Mouse (Mus musculus): ENCODE data around the gene Shank2.

Gene Shank2

DNA sequence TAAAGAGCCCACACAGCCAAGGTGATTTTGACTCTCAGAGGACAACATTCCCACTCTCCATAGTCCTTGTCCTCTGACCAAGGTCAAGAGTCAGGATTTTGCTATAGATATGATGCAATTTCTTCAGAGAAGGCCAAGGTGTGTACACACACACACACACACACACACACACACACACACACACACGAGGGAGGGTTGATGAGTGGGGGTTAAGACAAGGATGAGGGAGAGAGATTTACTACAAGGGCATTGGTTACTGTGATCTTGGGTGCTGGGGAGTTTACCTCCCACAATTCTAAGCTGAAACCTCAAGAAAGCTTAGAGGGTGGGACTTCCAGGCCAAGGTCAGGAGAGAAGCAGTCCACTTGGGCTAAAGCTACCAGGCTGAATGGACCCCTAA, 104.2 kb downstream of the Shank2 start:
- in situ Hi-C loops (cut with MboI, MseI) = no loop called here

DNA sequence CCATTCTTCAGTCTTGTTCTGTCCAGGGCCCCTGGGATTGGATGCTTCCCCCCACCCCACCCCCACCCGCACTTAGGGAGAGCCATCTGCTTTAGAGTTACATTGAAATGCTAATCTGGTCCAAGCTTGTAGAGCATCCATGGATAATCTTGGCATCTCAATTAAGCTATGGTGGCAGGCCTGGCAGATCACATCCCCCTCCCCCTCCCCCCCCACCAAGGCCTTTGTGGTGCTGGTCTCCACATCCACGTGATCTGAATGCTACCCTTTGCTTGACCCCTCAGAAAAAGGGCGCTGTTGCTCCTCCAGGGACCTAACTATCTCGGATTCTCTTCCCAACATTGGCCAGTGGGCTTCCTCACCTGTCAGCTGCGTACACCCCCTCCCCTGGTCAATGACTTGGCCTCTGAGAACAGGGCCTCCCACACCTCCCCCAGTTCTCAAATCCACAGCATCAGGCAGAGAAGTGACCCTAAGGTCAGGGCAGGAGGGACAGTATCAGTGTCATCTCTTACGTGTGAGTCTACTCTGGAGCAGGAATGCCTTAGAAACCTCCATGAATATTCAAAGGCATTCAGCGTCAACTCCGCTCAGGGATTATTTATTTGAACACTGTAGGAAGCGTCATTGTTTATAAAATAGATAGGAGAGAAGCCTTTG, 104.8 kb downstream of the Shank2 start:
- in situ Hi-C loops (cut with MboI, MseI) = no loop called here

DNA sequence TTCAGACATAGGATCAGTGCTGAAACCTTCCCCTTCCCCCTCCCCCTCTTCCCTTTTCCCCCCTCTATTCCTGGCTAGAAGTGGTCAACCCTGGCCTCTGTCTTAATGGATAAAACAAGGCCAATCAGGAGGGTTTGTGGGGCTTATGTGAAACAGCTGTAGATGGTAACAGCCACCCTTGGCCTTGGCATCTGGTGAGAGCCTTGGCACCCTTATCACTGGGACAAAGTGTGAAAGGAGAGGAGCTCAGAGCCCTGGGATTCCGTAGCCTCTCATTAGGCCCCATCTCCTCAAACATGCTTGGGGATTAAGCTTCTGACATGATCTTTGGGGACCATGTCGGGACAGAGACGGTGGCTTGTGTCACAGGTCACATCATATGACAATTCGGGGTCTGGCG, 106.4 kb downstream of the Shank2 start:
- in situ Hi-C loops (cut with MboI, MseI) = no loop called here

DNA sequence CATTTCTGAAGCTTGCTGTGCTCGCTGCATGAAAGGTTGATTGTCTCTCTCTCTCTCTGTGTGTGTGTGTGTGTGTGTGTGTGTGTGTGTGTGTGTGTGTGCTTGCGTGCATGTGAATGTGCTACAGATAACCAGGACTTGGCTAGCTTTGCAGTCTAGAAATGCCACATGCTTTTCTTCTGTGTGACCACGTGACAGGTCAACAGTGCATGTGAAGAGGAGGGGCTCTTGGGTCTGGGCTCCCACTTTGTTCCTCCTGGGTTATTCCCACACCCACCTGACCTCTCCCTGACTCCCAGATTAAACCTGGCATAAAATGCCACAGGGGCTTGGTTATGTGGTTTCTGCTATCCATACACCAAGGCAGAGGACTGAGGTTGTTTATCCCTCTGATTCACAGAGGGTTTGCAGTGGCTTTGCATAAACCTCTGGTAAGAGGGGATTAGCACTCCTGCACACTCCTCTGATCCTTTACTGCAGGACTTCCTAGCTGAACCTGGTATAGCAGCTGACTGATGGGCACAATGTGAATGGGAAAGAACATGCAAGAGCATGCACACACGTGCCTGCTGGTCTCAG, 109.4 kb downstream of the Shank2 start:
- in situ Hi-C loops (cut with MboI, MseI) = no loop called here

GRCm38 (mm10) chr7:144111981-144112380, 110.3 kb downstream of the Shank2 start:
- in situ Hi-C loops (cut with MboI, MseI) = no loop called here

GRCm38 (mm10) chr7:144114230-144114629, 112.5 kb downstream of the Shank2 start:
- in situ Hi-C loops (cut with MboI, MseI) = no loop called here

- in situ Hi-C loops (cut with MboI, MseI) = no loop called here
Observed at GRCm38 (mm10) chr7:144119562-144119961, 117.8 kb downstream of the Shank2 start.

GRCm38 (mm10) chr7:144132699-144133387, 131.1 kb downstream of the Shank2 start:
- in situ Hi-C loops (cut with MboI, MseI) = no loop called here

DNA sequence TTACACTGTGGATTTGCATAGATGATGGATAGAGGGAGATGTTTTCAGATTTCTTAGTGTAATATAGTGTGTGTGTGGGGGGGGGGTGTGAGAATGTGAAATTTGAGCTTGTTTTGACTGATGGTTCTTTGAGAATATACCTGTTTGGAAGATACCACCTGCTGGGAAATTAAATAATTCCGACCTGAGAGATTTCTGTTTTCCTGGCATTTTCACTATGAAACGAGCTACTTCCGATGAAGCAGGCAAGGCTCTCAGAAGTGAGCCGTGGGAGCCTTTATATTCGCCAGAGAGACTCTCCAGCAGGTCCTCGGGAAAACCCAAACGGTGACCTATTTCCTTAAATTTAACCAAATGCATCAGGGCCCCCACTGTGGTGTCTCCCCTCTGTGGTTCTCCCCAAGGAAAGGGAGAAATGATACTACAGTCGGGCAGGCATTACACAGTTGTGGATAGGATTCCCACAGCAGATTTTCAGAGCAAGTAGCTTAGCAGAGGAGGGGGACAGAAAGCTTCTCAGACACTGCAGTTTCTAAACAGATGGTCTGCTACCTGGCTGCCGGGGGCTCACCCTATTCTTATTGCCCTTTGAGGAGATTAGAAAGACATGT, 131.8 kb downstream of the Shank2 start:
- in situ Hi-C loops (cut with MboI, MseI) = no loop called here

DNA sequence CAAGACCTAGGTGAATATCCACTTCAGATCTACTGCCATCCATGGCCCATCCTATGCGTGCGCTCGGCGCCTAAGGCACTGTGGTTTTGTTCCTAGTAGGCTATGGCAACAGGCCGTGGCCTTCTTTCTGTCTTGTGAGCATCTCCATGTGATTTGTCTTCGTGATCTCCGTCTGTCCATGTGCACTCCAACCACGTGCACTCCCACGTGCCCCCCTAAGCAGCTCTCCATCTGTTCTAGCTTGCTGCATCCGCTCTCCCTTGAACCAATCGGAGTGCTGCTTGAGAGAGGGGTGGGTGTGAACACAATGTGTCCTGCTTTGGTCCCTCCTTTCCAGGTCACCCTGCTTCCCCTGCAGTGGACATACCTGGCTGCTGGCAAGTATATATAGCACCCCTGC, 133.0 kb downstream of the Shank2 start:
- in situ Hi-C loops (cut with MboI, MseI) = no loop called here

- in situ Hi-C loops (cut with MboI, MseI) = no loop called here
Observed at GRCm38 (mm10) chr7:144137827-144138226, 136.1 kb downstream of the Shank2 start.

- in situ Hi-C loops (cut with MboI, MseI) = no loop called here
Observed at GRCm38 (mm10) chr7:144138476-144138875, 136.7 kb downstream of the Shank2 start.

DNA sequence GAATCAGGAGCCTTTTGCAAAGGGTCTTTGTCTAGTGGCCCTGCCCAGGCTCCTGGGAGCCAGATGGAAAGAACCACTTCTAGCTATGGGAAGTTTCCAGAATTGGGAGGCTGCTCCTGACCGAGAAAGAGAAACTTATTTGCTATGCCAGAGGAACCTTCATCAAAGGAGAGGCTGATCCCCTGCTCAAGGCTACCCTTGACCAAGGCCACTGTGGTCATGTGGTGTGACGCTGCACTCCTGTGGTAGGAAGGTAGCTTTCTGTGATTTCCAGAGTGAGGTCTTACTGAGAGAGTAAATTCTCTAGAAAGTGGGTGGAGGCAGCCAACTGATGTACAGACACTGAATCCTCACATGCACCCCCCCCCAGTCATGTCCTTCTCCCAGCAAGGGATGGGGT, 138.0 kb downstream of the Shank2 start:
- in situ Hi-C loops (cut with MboI, MseI) = no loop called here

- in situ Hi-C loops (cut with MboI, MseI) = no loop called here
Observed at GRCm38 (mm10) chr7:144140470-144140869, 138.7 kb downstream of the Shank2 start.

DNA sequence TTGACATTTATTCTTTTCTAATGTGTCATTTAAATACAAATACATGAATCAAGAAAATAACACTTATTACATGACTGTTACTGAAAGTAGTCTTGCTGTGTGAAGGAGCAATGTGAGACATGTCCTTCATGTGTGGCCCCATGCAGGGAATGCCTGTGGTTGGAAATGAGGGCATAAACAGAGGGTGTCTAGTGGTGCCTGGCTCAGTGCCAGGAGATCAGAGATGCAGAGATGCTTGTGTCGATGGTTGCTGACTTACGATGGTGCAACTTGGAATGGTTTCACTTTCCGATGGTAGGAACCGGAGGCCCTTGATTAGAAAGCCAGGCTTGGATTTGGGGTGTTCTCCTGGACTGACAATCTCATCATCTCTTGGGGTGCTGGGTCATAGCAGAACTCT, 140.3 kb downstream of the Shank2 start:
- in situ Hi-C loops (cut with MboI, MseI) = no loop called here

DNA sequence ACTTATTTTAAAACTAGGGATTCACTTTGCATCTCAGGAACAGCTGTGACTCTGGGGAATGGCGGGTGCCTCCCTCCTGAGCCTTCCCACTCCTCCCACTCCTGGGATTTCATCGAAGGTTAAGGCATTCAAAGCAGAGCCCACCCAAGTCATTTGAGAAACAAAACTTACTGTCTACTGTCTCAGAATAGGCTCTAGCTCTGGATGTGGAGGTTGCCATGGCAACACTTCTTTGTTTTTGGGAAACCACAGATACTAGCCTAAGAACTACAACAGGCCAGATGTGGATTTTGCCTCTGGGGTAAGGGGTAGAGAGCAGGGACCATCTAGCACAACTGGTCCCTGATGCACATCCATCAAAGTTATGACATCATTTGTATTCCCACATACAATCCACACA, 142.2 kb downstream of the Shank2 start:
- in situ Hi-C loops (cut with MboI, MseI) = no loop called here

GRCm38 (mm10) chr7:144148111-144148510, 146.4 kb downstream of the Shank2 start:
- in situ Hi-C loops (cut with MboI, MseI) = no loop called here

DNA sequence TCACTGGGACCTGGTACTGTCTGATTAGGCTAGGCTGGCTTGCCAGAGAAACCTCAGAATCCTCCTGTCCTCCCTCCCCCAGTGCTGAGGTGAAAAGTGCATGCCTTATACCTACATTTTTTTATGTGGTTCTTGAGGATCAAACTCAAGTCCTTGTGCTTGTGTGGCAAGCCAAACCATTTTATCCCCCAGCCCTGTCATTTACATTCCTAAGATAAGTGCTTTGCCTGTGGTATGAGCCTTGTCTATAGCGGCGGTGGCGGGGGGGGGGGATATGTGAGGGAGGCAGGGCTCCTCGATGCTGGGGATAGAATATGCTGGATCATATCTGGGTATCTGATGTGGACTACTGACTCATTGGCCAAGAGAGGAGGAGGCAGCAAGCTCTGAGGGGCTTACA, 151.4 kb downstream of the Shank2 start:
- in situ Hi-C loops (cut with MboI, MseI) = no loop called here

- in situ Hi-C loops (cut with MboI, MseI) = no loop called here
Observed at GRCm38 (mm10) chr7:144153682-144154081, 152.0 kb downstream of the Shank2 start.

DNA sequence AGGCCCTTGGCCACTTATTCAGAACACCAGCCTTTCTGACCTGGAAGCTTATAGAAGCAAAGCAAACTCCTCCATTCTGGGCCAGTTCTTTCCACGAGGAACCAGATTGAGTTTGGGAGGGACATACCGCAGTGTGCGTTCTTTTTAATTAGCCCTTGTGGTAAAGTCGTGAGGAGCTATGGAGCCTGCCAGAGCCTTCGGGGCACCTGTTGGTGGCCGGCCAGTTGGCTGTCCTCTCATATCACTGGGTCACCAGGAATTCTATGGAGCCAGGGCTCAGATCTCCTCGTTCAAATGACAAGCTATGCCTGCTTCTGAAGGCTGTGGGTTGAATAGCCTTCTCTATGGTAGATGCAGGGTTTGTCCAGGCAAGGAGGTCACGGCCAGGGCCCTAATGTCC, 156.2 kb downstream of the Shank2 start:
- in situ Hi-C loops (cut with MboI, MseI) = no loop called here

- in situ Hi-C loops (cut with MboI, MseI) = no loop called here
Observed at GRCm38 (mm10) chr7:144159556-144159955, 157.8 kb downstream of the Shank2 start.

- in situ Hi-C loops (cut with MboI, MseI) = no loop called here
Observed at GRCm38 (mm10) chr7:144160066-144160465, 158.3 kb downstream of the Shank2 start.
